Mouse (Mus musculus) ES-E14 (cell line): Measurements from ENCODE around the gene Fbxo9. TPM values are rescaled to one million over a fixed set of nuclear protein-coding genes. Genes with fewer than 3 reads are reported as not detected.
A peak's percentile ranks its signal among the peaks of the same experiment; 100 is the strongest.

Experiments used
- DNase-seq: peaks from one replicate; pipeline ENCODE4 v3.0.0-alpha.2; 2013; ENCODE audit warnings: low read depth, low spot score
- H3K27ac ChIP-seq: 2 replicates; pipeline ENCODE4 v1.5.1; 2012; ENCODE audit warnings: low read depth, mild to moderate bottlenecking, low read length, moderate library complexity, mixed read lengths; ENCODE audit not compliant: poor library complexity, insufficient read depth, severe bottlenecking
- H3K36me3 ChIP-seq: 2 replicates; pipeline ENCODE4 v1.6.1; 2012; ENCODE audit warnings: mild to moderate bottlenecking, low read length, moderate library complexity, mixed read lengths; ENCODE audit not compliant: control insufficient read depth, poor library complexity, insufficient read depth, severe bottlenecking
- H3K4me1 ChIP-seq, 2 experiments: fragments of 150-350 bp in 1 of 2; sonication (generic) in 1 of 2; 2 replicates each; pipeline ENCODE4 v1.6.1; 2012; ENCODE audit warnings: low read length in 2 of 2, mild to moderate bottlenecking in 1 of 2, mixed read lengths in 1 of 2; ENCODE audit not compliant: control insufficient read depth in 2 of 2, insufficient read depth in 2 of 2, poor library complexity in 1 of 2
- H3K4me3 ChIP-seq, 2 experiments: fragments of 150-350 bp in 1 of 2; sonication (generic) in 1 of 2; 2 replicates each; pipeline ENCODE4 v1.5.1; 2012; ENCODE audit warnings: low read length in 2 of 2, low read depth in 1 of 2, mild to moderate bottlenecking in 1 of 2, mixed read lengths in 1 of 2; ENCODE audit not compliant: insufficient read depth in 1 of 2, poor library complexity in 1 of 2, severe bottlenecking in 1 of 2
- H3K9ac ChIP-seq: 2 replicates; pipeline ENCODE4 v1.6.1; 2012; ENCODE audit warnings: low read depth, mild to moderate bottlenecking, low read length, mixed read lengths; ENCODE audit not compliant: poor library complexity, insufficient read depth, severe bottlenecking
- H3K9me3 ChIP-seq: fragments of 150-350 bp; sonication (generic); 2 replicates; pipeline ENCODE4 v1.6.1; 2012; ENCODE audit warnings: low read depth, mild to moderate bottlenecking, low read length; ENCODE audit not compliant: control insufficient read depth, insufficient read depth
- CHD2 ChIP-seq: IDR thresholded peaks from 2 replicates; pipeline ENCODE4 v1.6.1; 2014; ENCODE audit warnings: mild to moderate bottlenecking, low read depth, low read length, inconsistent platforms
- HCFC1 ChIP-seq: IDR thresholded peaks from 2 replicates; pipeline ENCODE4 v1.6.1; 2012; ENCODE audit warnings: low read length, inconsistent platforms, borderline replicate concordance; ENCODE audit not compliant: insufficient read depth
- MAFK ChIP-seq: IDR thresholded peaks from 2 replicates; pipeline ENCODE4 v1.6.1; 2014; ENCODE audit warnings: mild to moderate bottlenecking, low read depth, low read length, inconsistent platforms; ENCODE audit not compliant: insufficient read depth
- ZC3H11A ChIP-seq: IDR thresholded peaks from 2 replicates; pipeline ENCODE4 v1.6.1; 2012; ENCODE audit warnings: low read depth, mild to moderate bottlenecking, inconsistent platforms, low read length, borderline replicate concordance
- ZNF384 ChIP-seq: IDR thresholded peaks from 2 replicates; pipeline ENCODE4 v1.6.1; 2012; ENCODE audit warnings: low read depth, low read length, inconsistent platforms
- in situ Hi-C, 2 experiments: fragments of 600-800 bp; cut with MboI; formaldehyde crosslinking; loops; one replicate each; pipeline ENCODE4 v1.15.1; 2025; ENCODE audit warnings: low sequenced_read_pairs in 2 of 2, inconsistent platforms in 1 of 2; ENCODE audit not compliant: unreplicated experiment in 2 of 2
- total RNA-seq: library from RNA; depleted of rRNA; stranded (reverse); fragments of 300-350 nt; gene quantifications from 2 replicates; pipeline ENCODE4 v1.2.3, GENCODE M21; 2012

Gene Fbxo9
- total RNA-seq, 1 experiment: 28.7 TPM

GRCm38 (mm10) chr9:78121985-78122384 lies 13.1 kb upstream of the Fbxo9 start:
- H3K4me3 ChIP-seq: no peak overlapping the region
- in situ Hi-C loops: no loop called here
- DNase-seq: no peak
- peaks cover 3 to 5% of the 10 kb centered on the region in 2 experiments; a peak in 3 of 4 replicates for H3K4me1 ChIP-seq
- H3K27ac ChIP-seq: no peak overlapping the region
- no peak overlapping the region for H3K9ac ChIP-seq
- no peaks in the 10 kb centered on the region for H3K36me3 ChIP-seq
- no peak for TF ChIP-seq MAFK
- no peak for TF ChIP-seq CHD2
- no peak for TF ChIP-seq ZNF384
- TF ChIP-seq HCFC1: no peak
- no peak for TF ChIP-seq ZC3H11A
- H3K9me3 ChIP-seq: no peaks in the 10 kb centered on the region

- DNase-seq: peak; percentile 29
- in situ Hi-C loops: no loop called here
- no peaks in the 10 kb centered on the region for H3K9me3 ChIP-seq
- H3K4me1 ChIP-seq: peaks cover 3 to 5% of the 10 kb centered on the region in 2 experiments; a peak in 3 of 4 replicates
- no peak overlapping the region for H3K9ac ChIP-seq
- H3K4me3 ChIP-seq: peak overlapping the region in 1 of 2 experiments; percentile 17; a peak in 1 of 4 replicates
- TF ChIP-seq ZC3H11A (no peak), CHD2 (no peak), MAFK (no peak), ZNF384 (no peak), HCFC1 (no peak)
- no peaks in the 10 kb centered on the region for H3K36me3 ChIP-seq
- H3K27ac ChIP-seq: no peak overlapping the region
These were observed 12.5 kb upstream of the Fbxo9 start for GRCm38 (mm10) chr9:78121358-78121757.

- in situ Hi-C loops: no loop called here
- TF ChIP-seq MAFK (no peak), CHD2 (no peak), ZNF384 (no peak), ZC3H11A (no peak), HCFC1 (no peak)
- no peaks in the 10 kb centered on the region for H3K36me3 ChIP-seq
- no peak overlapping the region for H3K9ac ChIP-seq
- peaks cover 7 to 10% of the 10 kb centered on the region in 2 experiments; a peak in 3 of 4 replicates for H3K4me1 ChIP-seq
- H3K4me3 ChIP-seq: no peak overlapping the region
- H3K9me3 ChIP-seq: no peaks in the 10 kb centered on the region
- no peak overlapping the region for H3K27ac ChIP-seq
- no peak for DNase-seq
These were observed 8.8 kb upstream of the Fbxo9 start for GRCm38 (mm10) chr9:78117690-78118089.

- H3K36me3 ChIP-seq: no peaks in the 10 kb centered on the region
- no peak overlapping the region for H3K4me3 ChIP-seq
- peaks cover 4 to 7% of the 10 kb centered on the region in 2 experiments; a peak in 2 of 4 replicates for H3K4me1 ChIP-seq
- DNase-seq: no peak
- H3K9me3 ChIP-seq: no peaks in the 10 kb centered on the region
- TF ChIP-seq HCFC1: no peak
- in situ Hi-C loops: no loop called here
- no peak overlapping the region for H3K9ac ChIP-seq
- H3K27ac ChIP-seq: no peak overlapping the region
These were observed 6.9 kb upstream of the Fbxo9 start for GRCm38 (mm10) chr9:78115746-78116145.

GRCm38 (mm10) chr9:78113538-78113885 lies 4.6 kb upstream of the Fbxo9 start:
- Histone ChIP-seq H3K4me1 (peaks cover 4 to 5% of the 10 kb centered on the region in 2 experiments; a peak in 1 of 4 replicates), H3K4me3 (peak overlapping the region; percentile 88 to 92), H3K27ac (no peak overlapping the region), H3K36me3 (no peaks in the 10 kb centered on the region), H3K9ac (peak overlapping the region; percentile 92), H3K9me3 (no peaks in the 10 kb centered on the region)
- in situ Hi-C loops: no loop called here
- DNase-seq: no peak
- TF ChIP-seq MAFK (no peak), HCFC1 (no peak), ZNF384 (no peak), CHD2 (no peak), ZC3H11A (no peak)
